Mouse (Mus musculus) embryonic facial prominence, embryonic 14.5 days (tissue): ENCODE results near the gene Zfp276. TPM values are rescaled to one million over a fixed set of nuclear protein-coding genes. Genes with fewer than 3 reads are reported as not detected.

ENCODE experiments used
- ATAC-seq: fragments of 200-750 bp; cut with Nextera tagmentation; 2 replicates; pipeline ENCODE4 v1.8.0; 2017; ENCODE audit warnings: low read depth, moderate number of reproducible peaks, moderate TSS enrichment
- DNase-seq: peaks from one replicate; pipeline ENCODE4 v3.0.0-alpha.2; 2015; ENCODE audit warnings: low spot score
- H3K27ac ChIP-seq: fragments of 300-500 bp; sonication (generic); replicated peaks from 2 replicates; pipeline ENCODE4 v1.5.1; 2014; ENCODE audit warnings: low read depth, mild to moderate bottlenecking, low read length, moderate library complexity
- H3K27me3 ChIP-seq: fragments of 300-500 bp; sonication (generic); replicated peaks from 2 replicates; pipeline ENCODE4 v1.6.1; 2014; ENCODE audit warnings: low read length; ENCODE audit not compliant: control insufficient read depth, insufficient read depth
- H3K36me3 ChIP-seq: fragments of 300-500 bp; sonication (generic); 2 replicates; pipeline ENCODE4 v1.6.1; 2014; ENCODE audit warnings: low read length, mixed read lengths; ENCODE audit not compliant: control insufficient read depth, insufficient read depth
- H3K4me1 ChIP-seq: fragments of 300-500 bp; sonication (generic); 2 replicates; pipeline ENCODE4 v1.6.1; 2014; ENCODE audit warnings: antibody characterized with exemption, low read length; ENCODE audit not compliant: control insufficient read depth, insufficient read depth
- H3K4me2 ChIP-seq: fragments of 300-500 bp; sonication (generic); 2 replicates; pipeline ENCODE4 v1.6.1; 2014; ENCODE audit warnings: low read depth, mild to moderate bottlenecking, low read length, moderate library complexity, mixed read lengths
- H3K4me3 ChIP-seq: fragments of 300-500 bp; sonication (generic); 2 replicates; pipeline ENCODE4 v1.5.1; 2014; ENCODE audit warnings: low read depth, mild to moderate bottlenecking, low read length
- H3K9ac ChIP-seq: fragments of 300-500 bp; sonication (generic); 2 replicates; pipeline ENCODE4 v1.6.1; 2014; ENCODE audit warnings: low read depth, mild to moderate bottlenecking, low read length, moderate library complexity, mixed read lengths
- H3K9me3 ChIP-seq: fragments of 300-500 bp; sonication (generic); 2 replicates; pipeline ENCODE4 v1.6.1; 2016; ENCODE audit warnings: low read length; ENCODE audit not compliant: control insufficient read depth
- WGBS: fragments of 180-500 bp; shearing (Covaris S2); extraction: QIAGEN DNeasy Blood & Tissue Kit; methylation state at CpG from one replicate; pipeline ENCODE4 v1.1.7; 2014; 5-methylcytosine and 5-hydroxymethylcytosine counted together
- polyA plus RNA-seq: library from polyadenylated mRNA; unstranded; fragments of >200 nt; fragmentation: Nextera tagmentation; extraction: Ambion mirVana; gene quantifications from 2 replicates; pipeline ENCODE4 v1.2.1, GENCODE M21; 2014

Zfp276 gene
- polyA plus RNA-seq, 1 experiment from 2014 or later, result 19.5 TPM

GRCm38 (mm10) chr8:123239398-123239797, 14.6 kb upstream of the Zfp276 start:
- Histone ChIP-seq H3K27me3 (peaks cover 6% of the 10 kb centered on the region), H3K9ac (no peak overlapping the region), H3K9me3 (no peaks in the 10 kb centered on the region), H3K4me1 (0 out of 2 replicates have a peak, but pooled peaks cover 6% of the 10 kb centered on the region), H3K4me3 (no peak overlapping the region), H3K4me2 (no peak overlapping the region), H3K27ac (no peak overlapping the region), H3K36me3 (peaks cover 25% of the 10 kb centered on the region; the same call in 1 of the 2 replicates)
- 85% methylated on average over 10 of the region's 10 CpGs for WGBS
- no peak for DNase-seq
- ATAC-seq, result no peak

DNA sequence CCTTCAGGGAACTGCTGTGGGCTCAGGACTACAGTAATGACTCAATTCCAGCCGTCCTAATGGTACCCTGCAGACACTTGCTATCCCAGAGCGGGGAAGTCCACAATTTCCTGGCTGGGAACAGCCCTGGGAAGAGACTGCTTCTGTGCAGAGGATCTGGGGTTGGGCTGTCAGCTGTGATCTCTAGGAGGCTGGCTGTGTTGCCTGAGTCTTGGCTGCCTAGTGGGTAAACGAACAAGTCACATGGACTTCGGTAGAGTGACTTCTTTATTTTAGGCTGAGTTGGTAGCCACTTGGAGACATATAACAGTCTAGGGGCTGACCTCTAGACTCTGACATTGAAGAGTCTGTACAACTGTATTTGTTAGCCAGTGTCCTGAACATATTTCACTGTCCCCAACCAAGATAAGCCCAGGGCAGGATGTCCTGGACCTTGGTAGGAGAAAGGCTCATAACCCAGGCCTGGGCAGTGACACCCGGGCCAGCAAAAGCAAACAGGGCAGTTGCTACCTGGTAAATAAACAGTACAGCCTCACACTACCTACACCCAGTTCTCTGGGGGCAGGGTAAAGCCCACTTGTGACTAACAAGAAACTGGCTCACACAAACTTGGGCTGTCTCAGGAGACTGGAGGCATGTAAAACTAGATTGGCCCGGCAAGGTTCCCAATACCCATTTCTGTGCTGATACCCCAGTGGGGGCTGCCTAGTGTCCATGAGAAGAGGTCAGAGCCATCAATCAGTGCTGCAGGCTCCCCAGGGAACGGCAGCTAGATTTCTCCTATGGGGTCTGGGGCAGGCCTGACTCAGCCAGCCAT, 11.7 kb upstream of the Zfp276 start:
- Histone ChIP-seq H3K9me3 (no peaks in the 10 kb centered on the region), H3K4me1 (no peaks in the 10 kb centered on the region), H3K27ac (no peak overlapping the region), H3K4me2 (no peak overlapping the region), H3K9ac (no peak overlapping the region), H3K36me3 (peaks cover 55% of the 10 kb centered on the region), H3K27me3 (no peaks in the 10 kb centered on the region), H3K4me3 (no peak overlapping the region)
- DNase-seq (no peak), ATAC-seq (no peak)
- WGBS, result 87% methylated on average over 7 of the region's 7 CpGs

DNA sequence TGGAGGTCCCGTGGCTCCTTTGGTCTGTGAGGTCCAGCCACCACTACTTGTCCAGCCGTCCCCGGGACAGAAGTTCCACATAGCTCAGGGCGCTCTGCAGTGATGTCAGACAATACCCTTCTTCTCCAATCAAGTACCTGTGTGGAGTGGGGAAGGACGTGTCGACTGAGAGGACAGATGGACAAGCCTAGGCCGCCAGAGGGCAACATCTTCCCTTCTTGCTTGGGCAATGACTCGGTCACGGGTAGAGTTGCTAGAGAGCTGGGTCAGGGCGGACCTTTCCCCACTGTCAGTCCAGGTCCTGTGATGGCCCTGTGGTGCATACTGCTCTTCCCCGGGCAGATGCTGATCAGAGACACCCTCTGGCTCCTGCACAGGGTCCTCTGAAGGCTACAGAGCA, 10.9 kb upstream of the Zfp276 start:
- Histone ChIP-seq H3K4me2 (no peak overlapping the region), H3K27me3 (no peaks in the 10 kb centered on the region), H3K27ac (no peak overlapping the region), H3K36me3 (peaks cover 62% of the 10 kb centered on the region), H3K9ac (0 out of 2 replicates have a peak overlapping the region, but pooled peaks have one; percentile 8), H3K4me1 (no peaks in the 10 kb centered on the region), H3K9me3 (no peaks in the 10 kb centered on the region), H3K4me3 (no peak overlapping the region)
- no peak for ATAC-seq
- 74% methylated on average over 10 of the region's 11 CpGs for WGBS
- no peak for DNase-seq

- no peak overlapping the region for H3K9ac ChIP-seq
- H3K4me2 ChIP-seq, result no peak overlapping the region
- ATAC-seq (no peak), DNase-seq (no peak)
- H3K27ac ChIP-seq, result no peak overlapping the region
- no peak overlapping the region for H3K4me3 ChIP-seq
- H3K27me3 ChIP-seq, result no peaks in the 10 kb centered on the region
- H3K9me3 ChIP-seq, result no peaks in the 10 kb centered on the region
- peaks cover 75% of the 10 kb centered on the region for H3K36me3 ChIP-seq
- WGBS, result 85% methylated on average over 4 of the region's 4 CpGs
- no peaks in the 10 kb centered on the region for H3K4me1 ChIP-seq
Observed at GRCm38 (mm10) chr8:123244382-123244781, 9.6 kb upstream of the Zfp276 start.

DNA sequence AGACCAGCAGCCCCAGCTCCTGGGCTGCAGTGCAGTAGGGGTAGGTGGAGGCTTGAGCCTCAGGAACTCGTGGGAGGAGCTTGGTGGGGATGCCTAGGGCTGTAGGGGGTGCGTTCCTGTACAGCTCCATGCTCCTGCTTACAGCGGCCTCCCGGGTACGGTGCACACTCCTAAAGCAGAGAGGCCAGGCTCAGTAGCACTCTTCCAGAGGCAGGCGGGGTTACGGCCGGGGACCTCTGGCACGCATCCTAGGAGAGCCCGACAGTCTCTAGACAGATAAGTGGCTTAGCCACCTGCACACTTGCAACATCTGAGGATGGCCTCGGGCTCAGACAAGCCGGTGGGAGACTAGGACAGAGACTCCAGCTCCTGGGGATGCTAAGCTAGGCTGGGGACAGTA, 8.5 kb upstream of the Zfp276 start:
- ATAC-seq (no peak), DNase-seq (no peak)
- H3K4me2 ChIP-seq, result no peak overlapping the region
- H3K9ac ChIP-seq, result no peak overlapping the region
- H3K27ac ChIP-seq, result no peak overlapping the region
- H3K4me1 ChIP-seq, result no peaks in the 10 kb centered on the region
- H3K36me3 ChIP-seq, result peaks cover 87% of the 10 kb centered on the region
- H3K27me3 ChIP-seq, result no peaks in the 10 kb centered on the region
- H3K9me3 ChIP-seq, result no peaks in the 10 kb centered on the region
- 88% methylated on average over 5 of the region's 12 CpGs for WGBS
- no peak overlapping the region for H3K4me3 ChIP-seq

- H3K9me3 ChIP-seq, result no peaks in the 10 kb centered on the region
- ATAC-seq (no peak), DNase-seq (no peak)
- peaks cover 2% of the 10 kb centered on the region; the same call in 1 of the 2 replicates for H3K4me1 ChIP-seq
- H3K27me3 ChIP-seq, result no peaks in the 10 kb centered on the region
- 93% methylated on average over 6 of the region's 6 CpGs for WGBS
- H3K4me3 ChIP-seq, result no peak overlapping the region
- no peak overlapping the region for H3K4me2 ChIP-seq
- H3K36me3 ChIP-seq, result peaks cover 92% of the 10 kb centered on the region
- no peak overlapping the region for H3K9ac ChIP-seq
- H3K27ac ChIP-seq, result no peak overlapping the region
Observed at GRCm38 (mm10) chr8:123247748-123248147, 6.2 kb upstream of the Zfp276 start.

DNA sequence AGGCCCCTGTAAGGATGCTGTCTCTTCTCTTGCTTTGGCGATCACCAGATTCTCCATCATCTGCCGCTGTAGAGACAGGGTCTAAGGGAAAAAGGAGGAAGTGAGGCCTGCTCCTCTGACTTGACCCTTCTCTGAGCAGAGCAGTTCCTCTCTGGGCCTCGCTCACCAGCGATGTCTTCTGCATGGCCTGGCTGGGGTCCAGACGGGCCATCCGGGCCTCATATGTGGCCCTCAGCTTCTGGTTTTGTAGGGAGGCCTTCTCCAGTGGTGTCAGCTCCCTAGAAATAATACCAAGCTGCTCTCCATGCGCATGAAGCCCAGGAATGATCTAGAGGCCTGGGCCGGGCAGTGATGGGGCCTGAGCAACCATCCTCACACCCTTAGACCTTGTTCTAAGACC, 5.4 kb upstream of the Zfp276 start:
- no peak for DNase-seq

DNA sequence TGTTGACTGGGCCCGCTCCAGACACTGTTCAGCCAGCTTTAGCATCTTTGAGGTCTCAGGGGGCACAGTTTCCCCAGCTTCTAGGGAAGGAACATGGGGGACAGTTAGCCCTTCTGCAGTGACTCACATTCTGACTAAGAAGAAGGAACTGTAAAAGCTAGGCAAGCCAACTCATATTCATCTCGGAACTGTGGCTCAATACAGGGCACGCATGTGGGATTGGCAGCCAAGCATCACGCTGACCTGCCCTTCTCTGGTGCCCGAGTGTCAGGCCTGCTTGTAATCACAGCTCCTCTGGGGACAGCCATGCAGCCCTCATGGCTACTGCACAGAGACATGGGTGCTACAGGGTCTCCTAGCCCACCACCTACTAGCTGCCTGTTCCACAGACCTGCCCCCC, 3.1 kb upstream of the Zfp276 start:
- no peak overlapping the region for H3K4me3 ChIP-seq
- no peak overlapping the region for H3K9ac ChIP-seq
- 93% methylated on average over 5 of the region's 5 CpGs for WGBS

More for the DNA sequence above, 5.4 kb upstream of the Zfp276 start:
- Histone ChIP-seq H3K27ac (no peak overlapping the region), H3K9me3 (no peaks in the 10 kb centered on the region), H3K4me2 (no peak overlapping the region), H3K4me1 (peaks cover 9% of the 10 kb centered on the region; the same call in 1 of the 2 replicates), H3K4me3 (no peak overlapping the region), H3K36me3 (peaks cover 85% of the 10 kb centered on the region), H3K9ac (no peak overlapping the region), H3K27me3 (no peaks in the 10 kb centered on the region)
- WGBS, result 92% methylated on average over 8 of the region's 8 CpGs
- ATAC-seq, result no peak

GRCm38 (mm10) chr8:123252925-123253324, 1.1 kb upstream of the Zfp276 start:
- Histone ChIP-seq H3K27me3 (no peaks in the 10 kb centered on the region), H3K4me2 (peak overlapping the region; percentile 87), H3K4me3 (peak overlapping the region; percentile 94), H3K9me3 (no peaks in the 10 kb centered on the region), H3K4me1 (peaks cover 17% of the 10 kb centered on the region), H3K9ac (peak overlapping the region; percentile 88), H3K36me3 (peaks cover 63% of the 10 kb centered on the region), H3K27ac (no peak overlapping the region)
- WGBS, result 38% methylated on average over 4 of the region's 4 CpGs
- ATAC-seq, result no peak
- DNase-seq, result no peak

More for the DNA sequence above, 3.1 kb upstream of the Zfp276 start:
- no peak for DNase-seq
- H3K27me3 ChIP-seq, result no peaks in the 10 kb centered on the region
- H3K36me3 ChIP-seq, result peaks cover 64% of the 10 kb centered on the region
- no peak overlapping the region for H3K27ac ChIP-seq
- no peaks in the 10 kb centered on the region for H3K9me3 ChIP-seq
- peaks cover 17% of the 10 kb centered on the region for H3K4me1 ChIP-seq
- no peak overlapping the region for H3K4me2 ChIP-seq
- ATAC-seq, result no peak
